13 mouse cellular contexts compared by ENCODE assay signal in the genomic region with DNA sequence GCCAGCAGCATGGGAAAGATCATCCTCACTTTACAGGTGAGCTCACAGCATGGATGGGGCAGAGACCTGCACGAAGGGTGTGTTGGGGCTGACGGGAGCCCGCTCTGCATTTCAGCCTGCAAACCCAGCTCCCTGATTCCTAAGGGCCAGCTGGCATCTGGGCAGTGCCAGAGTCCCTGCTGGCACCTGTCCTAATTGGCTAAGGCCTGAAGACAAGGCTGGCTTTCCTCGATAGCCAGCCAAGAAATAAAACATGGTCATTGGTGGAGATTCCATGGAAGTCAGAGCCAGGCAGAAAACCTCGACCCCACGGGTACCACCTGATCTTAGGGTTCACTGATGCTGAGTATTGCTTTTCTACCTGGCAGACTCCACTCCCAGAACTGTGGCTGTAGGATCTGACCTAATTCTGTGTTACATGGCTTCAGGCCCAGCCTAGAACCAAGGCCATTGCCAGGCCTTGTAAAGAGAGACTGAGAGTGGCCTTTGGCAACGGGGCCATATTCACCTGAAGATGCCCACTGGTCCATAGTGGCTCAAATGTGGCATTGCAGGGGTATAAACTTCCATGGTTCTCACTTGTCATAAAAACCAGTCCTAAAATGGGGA. TPM values are rescaled to one million over a fixed set of nuclear protein-coding genes. Genes with fewer than 3 reads are reported as not detected.
DNase-seq lines count a peak whose midpoint lies in the region; ATAC-seq and TF ChIP-seq lines count a peak whose summit lies in the region.
"Had no signal": no experiment of that assay in that cellular context is flagged by ENCODE, and none has a peak within 500 bp of the region (broad histone marks: within the 10 kb centered on the region; RNA-seq: fewer than 3 reads in every experiment).

No protein-coding gene starts in this region.

- H3K9ac ChIP-seq in hindbrain, postnatal 0 days (replicated peaks; ENCODE audit: low read length): no peak overlapping the region
- H3K9ac ChIP-seq in hindbrain, embryonic 11.5 days (ENCODE audit: low read depth, low read length): no peak overlapping the region
- no peak overlapping the region for H3K9ac ChIP-seq in kidney, embryonic 15.5 days
- H3K9ac ChIP-seq: liver, embryonic 13.5 days had no signal

- peak; percentile 79 for ATAC-seq in hindbrain, postnatal 0 days
- no peak for ATAC-seq in hindbrain, embryonic 11.5 days (ENCODE audit: low FRiP score)
- ATAC-seq in kidney, embryonic 15.5 days (replicated peaks; ENCODE audit: low FRiP score): no peak

- TF ChIP-seq CTCF in hindbrain, postnatal 0 days (IDR thresholded peaks at IDR 0.05; ENCODE audit: low read depth): no peak

- H3K4me2 ChIP-seq in hindbrain, postnatal 0 days (ENCODE audit: low read depth, low read length): no peak overlapping the region
- H3K4me2 ChIP-seq in hindbrain, embryonic 11.5 days (replicated peaks; ENCODE audit: low read depth, low read length): no peak overlapping the region
- no peak overlapping the region for H3K4me2 ChIP-seq in kidney, embryonic 15.5 days
- H3K4me2 ChIP-seq: liver, embryonic 13.5 days had no signal

- DNase-seq in hindbrain, postnatal 0 days (ENCODE audit: low spot score): peak; percentile 88
- no peak for DNase-seq in hindbrain, embryonic 11.5 days (ENCODE audit: low spot score)
- DNase-seq in MN1 (ENCODE audit: low spot score): peak; percentile 84
- peak; percentile 13 for DNase-seq in adipocyte (ENCODE audit: low spot score)
- DNase-seq in cerebellum, postnatal 10 days: peak; percentile 98
- DNase-seq in lung, postnatal 25 days (ENCODE audit: low spot score): no peak
- DNase-seq: heart, postnatal 36 days; kidney, adult 9 months; liver, embryonic 13.5 days had no signal

- H3K4me3 ChIP-seq in hindbrain, postnatal 0 days (ENCODE audit: low read length): no peak overlapping the region
- H3K4me3 ChIP-seq in hindbrain, embryonic 11.5 days (ENCODE audit: low read depth, low read length): no peak overlapping the region
- H3K4me3 ChIP-seq in kidney, embryonic 15.5 days (replicated peaks): no peak overlapping the region
- H3K4me3 ChIP-seq: erythroblast, embryonic 14.5 days; liver, embryonic 13.5 days; myocyte had no signal

- peak overlapping the region; percentile 51; the same call in 1 of the 2 replicates for H3K27ac ChIP-seq in hindbrain, postnatal 0 days
- H3K27ac ChIP-seq in hindbrain, embryonic 11.5 days (ENCODE audit: low read depth, low read length): no peak overlapping the region
- H3K27ac ChIP-seq in kidney, embryonic 15.5 days: no peak overlapping the region
- H3K27ac ChIP-seq: liver, embryonic 13.5 days; macrophage had no signal

- no peaks in the 10 kb centered on the region for H3K9me3 ChIP-seq in hindbrain, postnatal 0 days (ENCODE audit: low read length)
- H3K9me3 ChIP-seq in hindbrain, embryonic 11.5 days (ENCODE audit: control insufficient read depth, low read length): no peaks in the 10 kb centered on the region
- no peaks in the 10 kb centered on the region for H3K9me3 ChIP-seq in kidney, embryonic 15.5 days (replicated peaks)
- H3K9me3 ChIP-seq: liver, embryonic 13.5 days had no signal

- H3K27me3 ChIP-seq in hindbrain, postnatal 0 days (ENCODE audit: insufficient read depth, low read length): no peaks in the 10 kb centered on the region
- H3K27me3 ChIP-seq in hindbrain, embryonic 11.5 days (ENCODE audit: control insufficient read depth, insufficient read depth, low read length): no peaks in the 10 kb centered on the region
- no peaks in the 10 kb centered on the region for H3K27me3 ChIP-seq in kidney, embryonic 15.5 days

- H3K4me1 ChIP-seq in hindbrain, postnatal 0 days (ENCODE audit: insufficient read depth, low read length): peaks cover 8% of the 10 kb centered on the region; the same call in 1 of the 2 replicates
- H3K4me1 ChIP-seq in hindbrain, embryonic 11.5 days (replicated peaks; ENCODE audit: control insufficient read depth, insufficient read depth, low read length): no peaks in the 10 kb centered on the region; the same call in 1 of the 2 replicates
- no peaks in the 10 kb centered on the region for H3K4me1 ChIP-seq in kidney, embryonic 15.5 days
- H3K4me1 ChIP-seq: liver, embryonic 13.5 days had no signal

- H3K36me3 ChIP-seq in hindbrain, postnatal 0 days (ENCODE audit: insufficient read depth, low read length): no peaks in the 10 kb centered on the region
- no peaks in the 10 kb centered on the region for H3K36me3 ChIP-seq in hindbrain, embryonic 11.5 days (ENCODE audit: control insufficient read depth, insufficient read depth, low read length)
- H3K36me3 ChIP-seq in kidney, embryonic 15.5 days: no peaks in the 10 kb centered on the region
- H3K36me3 ChIP-seq: liver, embryonic 13.5 days had no signal

- WGBS in hindbrain, postnatal 0 days: 47% methylated on average over 7 of the region's 7 CpGs
- 80% methylated on average over 7 of the region's 7 CpGs for WGBS in hindbrain, embryonic 11.5 days
- 87% methylated on average over 7 of the region's 7 CpGs for WGBS in kidney, embryonic 15.5 days

RNA-seq across cellular contexts. Expression of gene Trp53i11, which starts 34.4 kb away (rescaled TPM):
- 150 and 176 TPM in 2 replicates for total RNA-seq in hindbrain, postnatal 0 days (2014; rRNA removed)
- polyA plus RNA-seq in hindbrain, postnatal 0 days (2015; fragmentation: Nextera tagmentation; extraction: Ambion mirVana): 49.6 and 66.7 TPM in 2 replicates
- polyA plus RNA-seq in hindbrain, embryonic 11.5 days (2014; fragmentation: Nextera tagmentation; extraction: Ambion mirVana): 204 and 221 TPM in 2 replicates
- polyA plus RNA-seq in kidney, embryonic 15.5 days (2015; fragmentation: Nextera tagmentation; extraction: Ambion mirVana): 36.1 and 42.1 TPM in 2 replicates

Comparison
In these comparisons a context has a peak if more than half of its experiments do, and no peak if none do; other contexts are left out.
1. DNase-seq: peak in hindbrain, postnatal 0 days (single experiment), MN1 (single experiment), adipocyte (single experiment) and cerebellum, postnatal 10 days (2 of 2); none in hindbrain, embryonic 11.5 days (single experiment) and lung, postnatal 25 days (single experiment).